Mouse (Mus musculus): ENCODE measurements around the gene Mat2b. TPM values are rescaled to one million over a fixed set of nuclear protein-coding genes. Genes with fewer than 3 reads are reported as not detected.

Mat2b gene
- 63.2 TPM for polyA plus RNA-seq (2014; fragmentation: Illumina TruSeq; extraction: RNeasy Lipid Tissue Mini Kit (QIAGEN cat#74804); ENCODE audit: low read depth, low replicate concordance)

DNA sequence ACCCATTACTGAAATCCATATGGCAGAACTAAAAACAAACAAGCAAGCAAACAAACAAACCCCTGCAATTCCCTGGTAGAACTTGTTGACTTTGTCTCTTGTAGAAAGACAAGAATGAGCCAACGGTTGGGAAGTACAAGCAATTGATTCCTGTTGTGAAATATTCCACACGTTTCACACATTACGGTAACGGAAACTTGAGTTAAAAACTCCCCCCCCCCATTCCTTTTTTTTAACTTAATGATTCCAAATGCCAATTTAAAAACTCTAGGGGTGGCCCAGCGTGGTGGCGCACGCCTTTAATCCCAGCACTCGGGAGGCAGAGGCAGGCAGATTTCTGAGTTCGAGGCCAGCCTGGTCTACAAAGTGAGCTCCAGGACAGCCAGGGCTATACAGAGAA is at the start of gene Mat2b:
Gene Mat2b, minus strand, starts transcription at position 101 of the 400 bp plus-strand sequence.

DNA sequence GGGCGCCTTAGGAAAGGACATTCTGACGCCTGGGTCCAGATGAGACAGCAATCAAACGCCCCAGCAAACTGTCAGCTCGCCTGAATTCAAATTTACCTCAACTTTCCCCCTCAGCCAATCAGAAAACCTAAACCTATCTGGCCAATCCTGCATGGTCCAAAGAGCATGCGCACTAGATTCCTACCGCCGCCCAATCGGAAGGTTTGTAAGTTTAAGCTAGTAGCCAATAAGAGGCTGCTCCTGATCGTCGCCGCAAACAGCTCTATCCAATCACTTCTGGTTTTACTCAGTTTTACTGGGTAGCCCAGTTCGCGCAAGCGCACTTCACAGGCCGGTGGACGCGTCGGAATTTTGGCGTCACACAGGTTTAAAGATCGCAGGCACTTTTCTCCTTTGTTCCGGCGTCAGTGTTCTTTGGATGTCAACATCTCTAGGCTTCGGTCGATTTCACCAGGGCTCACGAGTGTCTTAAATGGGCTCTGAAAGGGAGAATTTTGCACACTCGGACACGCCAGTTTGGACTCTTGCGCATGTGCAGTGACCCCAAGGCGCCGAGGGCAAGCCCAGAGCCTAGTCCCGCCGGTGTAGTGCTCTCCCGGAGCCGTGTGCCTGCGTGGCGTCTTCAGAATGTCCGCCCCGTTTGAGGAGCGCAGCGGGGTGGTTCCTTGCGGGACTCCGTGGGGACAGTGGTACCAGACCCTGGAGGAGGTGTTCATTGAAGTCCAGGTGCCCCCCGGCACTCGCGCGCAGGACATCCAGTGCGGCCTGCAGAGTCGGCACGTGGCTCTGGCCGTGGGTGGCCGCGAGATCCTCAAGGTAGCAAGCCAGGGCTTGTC is 38.6 kb upstream of the Mat2b start, which contains the start of the genes Hmmr and Nudcd2:
Gene Hmmr, minus strand, starts transcription at position 84 of the 836 bp plus-strand sequence.
Gene Nudcd2, plus strand, starts transcription at position 329 of the 836 bp plus-strand sequence.

Other genes with a start within 250 kb of the Mat2b start
- 0.94 TPM for gene Hmmr, start 38.2 kb upstream of the Mat2b start, polyA plus RNA-seq (2014; fragmentation: Illumina TruSeq; extraction: RNeasy Lipid Tissue Mini Kit (QIAGEN cat#74804); ENCODE audit: low read depth, low replicate concordance)
- 43.3 TPM for gene Nudcd2, start 38.5 kb upstream of the Mat2b start, polyA plus RNA-seq (2014; fragmentation: Illumina TruSeq; extraction: RNeasy Lipid Tissue Mini Kit (QIAGEN cat#74804); ENCODE audit: low read depth, low replicate concordance)
- gene Ccng1, start 60.1 kb upstream of the Mat2b start, polyA plus RNA-seq (2014; fragmentation: Illumina TruSeq; extraction: RNeasy Lipid Tissue Mini Kit (QIAGEN cat#74804); ENCODE audit: low read depth, low replicate concordance) = 58.2 TPM

All from adipose tissue, adult 10 weeks (tissue).